Mouse (Mus musculus): Measurements from ENCODE around the gene Scarb1.

Gene Scarb1

DNA sequence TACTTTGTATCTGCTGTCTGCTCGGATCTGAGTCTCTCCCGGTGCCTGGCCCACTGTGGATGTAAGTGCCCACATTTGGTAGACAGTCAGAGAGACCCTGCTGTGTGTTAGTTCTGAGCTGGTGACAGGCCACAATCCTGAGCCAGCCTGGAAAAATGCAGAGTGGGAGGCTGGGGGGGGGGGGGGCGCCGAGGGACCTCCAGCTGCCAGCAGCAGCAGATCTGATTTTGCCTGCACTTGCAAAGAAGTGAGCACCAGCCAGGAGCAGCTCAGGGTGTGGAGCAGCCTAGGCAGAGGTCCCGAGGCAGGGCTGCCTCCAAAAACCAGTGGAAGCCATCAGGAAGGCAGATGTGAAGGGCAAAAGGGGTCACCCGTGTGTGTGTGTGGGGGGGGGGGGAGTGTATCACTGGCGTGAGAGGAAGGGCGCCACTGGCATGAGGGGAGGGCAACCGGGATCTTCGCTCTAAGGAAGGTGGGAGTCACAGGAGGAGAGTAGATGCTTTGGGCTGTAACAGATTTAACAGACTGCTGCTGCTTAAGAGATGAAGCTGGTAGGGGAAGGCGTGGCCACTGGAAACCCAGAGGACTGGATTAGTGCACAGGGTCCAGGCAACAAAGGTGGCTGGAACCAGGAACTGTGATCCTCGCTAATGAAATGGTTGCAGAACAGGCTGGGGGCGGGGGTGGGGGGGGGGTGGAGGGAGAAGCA, 95.9 kb downstream of the Scarb1 start:
- in situ Hi-C loops (cut with MboI, MseI) = no loop called here

DNA sequence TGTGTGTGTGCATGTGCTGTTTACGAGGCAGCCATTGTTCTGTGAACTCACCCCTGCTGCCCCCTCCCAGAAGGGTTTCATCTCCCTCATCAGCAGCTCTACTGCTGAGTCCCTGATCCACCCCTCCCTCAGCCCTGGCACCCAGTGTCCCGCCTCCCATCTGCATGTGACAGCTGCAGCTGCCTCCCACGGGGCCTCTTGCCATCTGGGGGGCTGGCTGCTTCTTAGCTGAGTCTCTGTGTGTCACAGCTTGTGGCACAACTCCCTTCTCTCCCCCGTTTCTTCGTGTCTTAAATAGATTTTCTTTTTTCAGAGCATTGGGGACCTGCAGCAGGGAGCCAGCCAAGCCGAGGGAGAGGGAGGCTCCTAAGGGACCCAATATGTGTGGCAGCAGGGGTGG, 97.0 kb downstream of the Scarb1 start:
- in situ Hi-C loops (cut with MboI, MseI) = no loop called here

DNA sequence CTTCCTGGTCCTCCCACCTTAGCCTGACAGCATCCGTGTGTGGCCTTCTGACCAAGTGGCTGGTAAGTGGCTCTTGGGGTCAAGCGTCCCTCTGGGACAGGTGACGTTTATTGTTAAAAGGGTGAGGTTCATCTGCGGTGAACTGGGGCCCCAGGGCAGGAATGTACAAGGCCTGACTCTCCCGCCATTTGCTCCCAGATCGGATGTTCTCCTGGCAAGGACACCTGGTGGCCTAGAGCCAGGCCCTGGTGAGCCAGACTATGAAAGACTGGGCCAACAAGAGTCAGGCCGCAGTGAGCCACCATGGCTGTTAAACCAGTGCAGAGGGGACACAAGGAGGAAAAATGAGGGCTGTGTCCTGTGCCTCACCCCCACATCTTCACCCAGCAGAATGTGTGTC, 98.8 kb downstream of the Scarb1 start:
- in situ Hi-C loops (cut with MboI, MseI) = no loop called here

DNA sequence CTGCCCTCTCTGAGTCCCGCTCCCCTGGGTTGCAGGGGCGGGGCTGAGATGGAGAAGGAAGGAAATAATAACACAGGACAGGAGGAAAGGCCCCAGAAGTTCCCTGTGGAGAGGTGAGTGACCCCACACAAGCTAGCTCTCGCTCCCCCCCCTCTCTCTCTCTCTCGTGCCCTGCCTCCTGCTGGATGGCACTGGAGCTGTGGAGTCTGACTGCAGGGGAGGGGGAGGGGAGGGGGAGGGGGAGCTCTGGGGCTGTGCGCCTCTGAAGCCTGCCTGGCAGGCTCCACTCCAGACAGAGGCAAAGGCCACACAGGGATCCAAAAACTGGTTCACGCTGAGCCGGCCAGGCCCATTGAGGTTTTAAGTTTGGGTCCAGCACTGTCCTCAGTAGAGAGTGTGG, 99.3 kb downstream of the Scarb1 start:
- in situ Hi-C loops (cut with MboI, MseI) = no loop called here

DNA sequence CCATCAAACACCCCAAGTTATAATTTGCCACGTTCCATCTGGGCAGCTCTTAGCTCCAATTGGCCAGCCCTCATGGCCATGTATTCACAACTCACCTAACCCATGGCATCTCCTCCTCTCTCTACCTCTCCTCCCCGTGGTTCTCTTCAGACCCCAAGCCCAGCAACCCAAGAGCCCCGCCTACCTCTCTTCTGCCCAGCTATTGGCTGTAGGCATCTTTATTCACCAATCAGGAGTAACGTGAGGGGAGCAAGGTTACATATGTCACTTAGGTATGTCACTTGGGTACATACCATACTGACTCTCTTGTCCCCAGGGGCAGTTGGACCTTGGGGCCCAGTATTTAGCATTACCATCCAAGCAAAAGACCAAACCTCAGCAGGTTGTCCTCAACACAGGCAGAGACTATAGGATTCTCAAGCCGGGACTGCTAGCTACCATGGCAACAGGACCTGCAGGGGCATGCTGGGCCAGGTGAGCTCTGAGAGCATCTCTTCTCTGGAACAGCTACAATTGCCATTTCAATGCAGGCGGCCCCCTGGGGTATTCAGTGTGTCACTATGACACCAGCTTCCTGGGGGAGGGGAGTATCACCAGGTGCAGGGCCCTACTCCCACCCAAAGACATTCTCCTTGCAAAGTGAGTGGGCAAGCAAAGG, 100.6 kb downstream of the Scarb1 start:
- in situ Hi-C loops (cut with MboI, MseI) = no loop called here

DNA sequence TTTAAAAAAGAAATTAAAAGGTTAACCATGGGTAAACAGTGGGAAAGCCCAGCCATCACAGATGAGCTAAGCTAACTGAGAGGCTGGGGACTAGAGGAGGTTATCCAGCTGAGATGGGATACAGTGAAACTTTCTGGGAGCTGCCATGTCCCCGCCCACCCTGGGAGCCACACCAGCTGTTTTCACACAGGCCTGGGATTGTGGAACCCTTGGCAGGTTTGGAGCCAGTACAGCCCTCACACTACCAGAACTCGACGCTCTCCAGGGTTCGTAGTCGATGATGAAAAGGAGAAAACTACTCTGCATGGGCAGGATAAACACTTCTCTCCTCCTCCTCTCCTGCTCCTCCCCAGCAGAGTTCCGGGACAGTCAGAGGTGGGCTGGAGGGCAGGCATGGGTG, 105.0 kb downstream of the Scarb1 start:
- in situ Hi-C loops (cut with MboI, MseI) = no loop called here

DNA sequence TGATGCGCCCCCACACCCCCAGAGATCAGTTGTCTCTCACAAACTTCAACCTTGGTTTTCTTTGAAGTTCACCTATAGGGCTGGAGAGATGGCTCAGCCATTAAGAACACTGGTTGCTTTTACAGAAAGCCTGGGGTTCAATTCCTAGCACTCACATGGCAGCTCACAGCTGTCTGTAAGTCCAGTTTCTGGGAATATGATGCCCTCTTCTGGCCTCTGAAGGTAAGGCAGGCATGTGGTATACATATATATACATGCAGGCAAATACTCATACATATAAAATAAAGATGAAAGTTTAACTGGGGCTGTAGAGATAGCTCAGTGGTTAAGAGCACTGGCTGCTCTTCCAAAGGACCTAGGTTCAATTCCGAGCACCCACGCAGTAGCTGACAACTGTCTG, 105.5 kb downstream of the Scarb1 start:
- in situ Hi-C loops (cut with MboI, MseI) = no loop called here

DNA sequence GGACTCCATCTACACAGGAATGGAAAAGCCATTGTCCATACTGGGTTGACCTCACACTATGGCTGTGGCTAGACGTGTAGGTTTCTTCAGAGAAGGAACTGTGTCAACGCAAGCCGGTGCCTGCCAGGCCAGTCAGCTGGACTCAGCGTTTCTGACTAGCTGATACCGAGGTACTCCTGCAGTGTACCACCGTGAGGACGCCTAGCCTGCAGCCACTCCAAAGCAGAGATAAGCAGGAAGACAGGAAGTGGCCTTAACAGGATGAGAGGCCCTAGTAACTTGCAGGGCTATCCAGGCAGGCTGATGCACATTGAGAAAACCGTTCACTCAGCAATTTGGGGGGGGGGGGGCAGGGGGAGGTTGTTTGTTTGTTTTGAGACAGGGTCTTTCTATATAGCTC, 106.5 kb downstream of the Scarb1 start:
- in situ Hi-C loops (cut with MboI, MseI) = no loop called here

DNA sequence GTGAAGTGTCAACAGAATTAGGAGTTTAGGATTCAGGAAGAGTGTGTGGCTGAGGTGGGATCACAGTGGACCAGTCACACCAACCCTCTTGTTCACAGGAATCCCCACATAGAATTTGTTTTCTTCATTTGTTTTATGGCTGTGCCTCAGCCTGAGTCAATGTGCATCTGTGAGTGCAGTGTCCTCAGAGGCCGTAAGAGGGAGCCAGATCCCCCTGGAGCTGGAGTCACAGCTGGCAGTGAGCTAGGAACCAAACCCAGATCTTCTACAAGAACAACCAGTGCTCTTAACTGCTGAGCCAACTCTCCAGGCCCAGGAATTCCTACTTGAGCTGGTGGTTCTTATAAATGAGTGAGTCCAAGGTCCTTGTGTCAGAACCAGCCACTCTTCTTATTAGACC, 107.4 kb downstream of the Scarb1 start:
- in situ Hi-C loops (cut with MboI, MseI) = no loop called here

DNA sequence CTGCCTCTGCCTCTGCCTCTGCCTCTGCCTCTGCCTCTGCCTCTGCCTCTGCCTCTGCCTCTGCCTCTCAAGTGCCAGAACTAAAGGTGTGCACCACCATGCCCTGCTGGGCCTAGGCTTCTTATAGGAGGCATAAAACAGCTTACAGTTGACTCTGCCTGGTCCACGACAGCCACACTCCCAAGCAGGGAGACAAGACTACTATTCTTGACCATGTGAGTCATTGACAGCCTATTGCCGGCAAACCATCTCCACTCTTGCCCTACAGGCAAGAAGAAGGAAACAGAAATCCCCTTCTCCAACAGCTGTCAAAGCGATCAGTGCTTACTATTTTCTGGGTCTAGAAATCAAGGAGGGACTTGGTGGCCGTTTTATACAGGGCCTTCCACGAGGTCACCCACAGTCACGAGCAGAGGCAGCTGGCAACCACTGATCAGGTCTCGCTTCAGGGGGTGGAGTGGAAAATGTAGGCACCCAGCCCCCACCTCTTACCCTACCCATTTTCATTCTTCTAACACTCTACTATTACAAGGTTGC, 108.4 kb downstream of the Scarb1 start:
- in situ Hi-C loops (cut with MboI, MseI) = no loop called here

DNA sequence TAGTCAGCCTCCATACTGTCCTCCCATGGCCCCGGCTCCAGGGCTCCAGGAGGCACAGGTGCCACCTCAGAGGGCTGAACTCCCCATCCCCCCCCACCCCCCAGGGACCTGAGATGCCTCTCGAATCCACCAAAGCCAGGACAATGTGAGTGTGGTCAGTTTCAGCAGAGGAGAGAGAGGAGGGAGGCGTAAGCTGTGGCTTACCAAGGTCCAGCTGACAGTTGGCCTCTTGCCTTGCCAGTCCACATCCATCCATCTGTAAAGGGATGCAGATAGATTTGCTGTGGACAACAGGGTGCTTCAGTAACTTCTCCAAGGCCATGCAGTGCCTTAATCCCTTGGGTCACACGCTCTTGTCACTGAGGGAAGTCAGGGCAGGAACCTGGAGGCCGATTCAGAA, 110.4 kb downstream of the Scarb1 start:
- in situ Hi-C loops (cut with MboI, MseI) = no loop called here

DNA sequence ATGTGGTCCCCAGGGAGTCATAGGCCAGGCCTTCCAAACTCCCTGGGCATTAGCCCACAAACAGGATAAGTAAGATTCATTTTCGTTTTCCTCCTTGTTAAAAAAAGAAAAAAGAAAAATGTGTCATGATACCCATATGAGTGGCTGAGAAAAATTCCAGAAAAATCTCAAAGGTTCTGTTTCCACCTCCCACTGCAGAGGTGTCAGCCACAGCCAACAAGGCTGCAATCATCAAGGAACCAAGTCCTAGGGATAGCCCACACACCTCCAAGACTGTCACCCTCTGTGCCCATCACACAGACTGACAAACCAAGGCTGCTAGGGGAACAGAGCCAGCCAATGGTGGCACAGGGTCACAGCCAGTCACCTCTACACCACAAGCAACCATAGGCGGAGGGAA, 111.8 kb downstream of the Scarb1 start:
- in situ Hi-C loops (cut with MboI, MseI) = loop anchor here in 1 of 2 experiments (10.0 kb wide), 1 partner anchor 494 kb away; no protein-coding TSS in a partner anchor

DNA sequence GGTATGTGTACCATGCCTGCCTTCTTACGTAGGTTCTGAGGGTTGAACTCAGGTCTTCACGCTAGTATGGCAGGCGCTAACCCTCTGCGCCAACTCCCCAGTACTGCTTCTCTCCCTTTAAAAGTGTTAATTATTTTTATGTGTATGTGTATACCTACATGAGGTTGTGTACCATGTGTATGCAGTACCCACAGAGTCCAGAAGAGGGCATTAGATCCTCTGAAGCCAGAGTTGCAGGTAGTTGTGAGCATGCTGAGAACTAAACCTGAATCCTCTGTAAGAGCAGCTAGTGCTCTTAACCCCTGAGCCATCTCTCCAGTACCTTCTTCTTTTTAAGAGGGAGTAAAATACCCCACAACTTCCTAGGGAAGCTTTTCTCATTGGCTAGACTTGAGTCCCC, 113.2 kb downstream of the Scarb1 start:
- in situ Hi-C loops (cut with MboI, MseI) = loop anchor here in 1 of 2 experiments (10.0 kb wide), 1 partner anchor 493 kb away; no protein-coding TSS in a partner anchor
